Mouse (Mus musculus) heart, embryonic 10.5 days (tissue): ENCODE data around the gene Mcee. TPM values are rescaled to one million over a fixed set of nuclear protein-coding genes. Genes with fewer than 3 reads are reported as not detected.

Experiments
- DNase-seq: peaks from one replicate; pipeline ENCODE4 v3.0.0-alpha.2; 2017; ENCODE audit warnings: low spot score
- H3K27ac ChIP-seq: fragments of 300-500 bp; sonication (generic); 2 replicates; pipeline ENCODE4 v1.5.1; 2016; ENCODE audit warnings: mild to moderate bottlenecking
- H3K27me3 ChIP-seq: fragments of 300-500 bp; sonication (generic); 2 replicates; pipeline ENCODE4 v1.6.1; 2016; ENCODE audit warnings: mild to moderate bottlenecking; ENCODE audit not compliant: poor library complexity, insufficient read depth, severe bottlenecking
- H3K36me3 ChIP-seq: fragments of 300-500 bp; sonication (generic); 2 replicates; pipeline ENCODE4 v1.6.1; 2016; ENCODE audit warnings: mild to moderate bottlenecking, moderate library complexity
- H3K4me1 ChIP-seq: fragments of 300-500 bp; sonication (generic); 2 replicates; pipeline ENCODE4 v1.6.1; 2016; ENCODE audit warnings: mild to moderate bottlenecking
- H3K4me3 ChIP-seq: fragments of 300-500 bp; sonication (generic); 2 replicates; pipeline ENCODE4 v1.5.1; 2016; ENCODE audit warnings: mild to moderate bottlenecking, moderate library complexity
- H3K9me3 ChIP-seq: fragments of 300-500 bp; sonication (generic); 2 replicates; pipeline ENCODE4 v1.6.1; 2016; ENCODE audit warnings: mild to moderate bottlenecking, moderate library complexity
- WGBS: fragments of 180-500 bp; shearing (Covaris S2); methylation state at CpG from one replicate; pipeline ENCODE4 v1.1.7; 2016; 5-methylcytosine and 5-hydroxymethylcytosine counted together
- polyA plus RNA-seq: library from polyadenylated mRNA; unstranded; fragments of >200 nt; fragmentation: Nextera tagmentation; extraction: Ambion mirVana; gene quantifications from 2 replicates; pipeline ENCODE4 v1.2.1, GENCODE M21; 2016

Mcee gene
- 58.2 and 73.7 TPM in 2 replicates for polyA plus RNA-seq

GRCm38 (mm10) chr7:64392122-64392818 is at the start of gene Mcee, which contains the start of gene Mphosph10:
Gene Mcee (plus strand): TSS chr7:64392607.
Gene Mphosph10 (minus strand): TSS chr7:64392268.
- peak within 1 kb of the TSS; percentile 82 for H3K4me3 ChIP-seq
- peak; percentile 99 for DNase-seq
- peak within 1 kb of the TSS; percentile 88 for H3K27ac ChIP-seq
- no peaks in the 10 kb centered on the region for H3K27me3 ChIP-seq
- H3K9me3 ChIP-seq = no peaks in the 10 kb centered on the region
- H3K4me1 ChIP-seq = peaks cover 6% of the 10 kb centered on the region; the same call in 1 of the 2 replicates
- peaks cover 26% of the 10 kb centered on the region for H3K36me3 ChIP-seq
- WGBS = under 1% methylated on average over 53 of the region's 54 CpGs

GRCm38 (mm10) chr7:64347813-64348212 is 44.6 kb upstream of the Mcee start:
- no peak overlapping the region for H3K27ac ChIP-seq
- no peak overlapping the region for H3K4me3 ChIP-seq
- peaks cover 41% of the 10 kb centered on the region for H3K36me3 ChIP-seq
- no peaks in the 10 kb centered on the region for H3K27me3 ChIP-seq
- no peaks in the 10 kb centered on the region for H3K4me1 ChIP-seq
- no peaks in the 10 kb centered on the region for H3K9me3 ChIP-seq
- WGBS = 96% methylated on average over 1 of the region's 1 CpGs
- no peak for DNase-seq

- 88% methylated on average over 15 of the region's 15 CpGs for WGBS
- Histone ChIP-seq H3K36me3 (peaks cover 53% of the 10 kb centered on the region), H3K9me3 (no peaks in the 10 kb centered on the region), H3K27ac (no peak overlapping the region), H3K4me1 (no peaks in the 10 kb centered on the region), H3K4me3 (no peak overlapping the region), H3K27me3 (no peaks in the 10 kb centered on the region)
- no peak for DNase-seq
Observed at GRCm38 (mm10) chr7:64349147-64349861, 43.1 kb upstream of the Mcee start.

- WGBS = 74% methylated on average over 4 of the region's 4 CpGs
- Histone ChIP-seq H3K9me3 (no peaks in the 10 kb centered on the region), H3K27me3 (no peaks in the 10 kb centered on the region), H3K4me1 (no peaks in the 10 kb centered on the region), H3K36me3 (peaks cover 45% of the 10 kb centered on the region), H3K4me3 (no peak overlapping the region), H3K27ac (no peak overlapping the region)
- no peak for DNase-seq
Observed at GRCm38 (mm10) chr7:64351087-64351486, 41.3 kb upstream of the Mcee start.

GRCm38 (mm10) chr7:64354206-64354605 is 38.2 kb upstream of the Mcee start:
- DNase-seq = no peak
- 71% methylated on average over 14 of the region's 14 CpGs for WGBS

GRCm38 (mm10) chr7:64356661-64357060 is 35.7 kb upstream of the Mcee start:
- H3K36me3 ChIP-seq = peaks cover 55% of the 10 kb centered on the region

More at GRCm38 (mm10) chr7:64354206-64354605, 38.2 kb upstream of the Mcee start:
- Histone ChIP-seq H3K4me3 (no peak overlapping the region), H3K36me3 (peaks cover 56% of the 10 kb centered on the region), H3K9me3 (no peaks in the 10 kb centered on the region), H3K4me1 (no peaks in the 10 kb centered on the region), H3K27ac (no peak overlapping the region), H3K27me3 (no peaks in the 10 kb centered on the region)

GRCm38 (mm10) chr7:64357405-64357804 is 35.0 kb upstream of the Mcee start:
- Histone ChIP-seq H3K27ac (no peak overlapping the region), H3K9me3 (no peaks in the 10 kb centered on the region), H3K36me3 (peaks cover 61% of the 10 kb centered on the region), H3K27me3 (no peaks in the 10 kb centered on the region), H3K4me1 (no peaks in the 10 kb centered on the region), H3K4me3 (no peak overlapping the region)
- 90% methylated on average over 9 of the region's 9 CpGs for WGBS
- no peak for DNase-seq

More at GRCm38 (mm10) chr7:64356661-64357060, 35.7 kb upstream of the Mcee start:
- no peaks in the 10 kb centered on the region for H3K4me1 ChIP-seq
- WGBS = 85% methylated on average over 5 of the region's 5 CpGs
- no peaks in the 10 kb centered on the region for H3K27me3 ChIP-seq
- no peaks in the 10 kb centered on the region for H3K9me3 ChIP-seq
- no peak overlapping the region for H3K4me3 ChIP-seq
- DNase-seq = no peak
- H3K27ac ChIP-seq = no peak overlapping the region

- Histone ChIP-seq H3K27me3 (no peaks in the 10 kb centered on the region), H3K9me3 (no peaks in the 10 kb centered on the region), H3K27ac (no peak overlapping the region), H3K36me3 (peaks cover 61% of the 10 kb centered on the region), H3K4me1 (no peaks in the 10 kb centered on the region), H3K4me3 (no peak overlapping the region)
- 73% methylated on average over 6 of the region's 6 CpGs for WGBS
- no peak for DNase-seq
Observed at GRCm38 (mm10) chr7:64358666-64359065, 33.7 kb upstream of the Mcee start.

- Histone ChIP-seq H3K4me3 (no peak overlapping the region), H3K4me1 (no peaks in the 10 kb centered on the region), H3K27ac (no peak overlapping the region), H3K9me3 (no peaks in the 10 kb centered on the region), H3K36me3 (peaks cover 70% of the 10 kb centered on the region), H3K27me3 (no peaks in the 10 kb centered on the region)
- no peak for DNase-seq
- 81% methylated on average over 20 of the region's 20 CpGs for WGBS
Observed at GRCm38 (mm10) chr7:64359943-64360585, 32.3 kb upstream of the Mcee start.

GRCm38 (mm10) chr7:64360586-64360945 is 31.8 kb upstream of the Mcee start:
- no peaks in the 10 kb centered on the region for H3K4me1 ChIP-seq
- WGBS = 67% methylated on average over 3 of the region's 3 CpGs
- no peak overlapping the region for H3K4me3 ChIP-seq
- no peaks in the 10 kb centered on the region for H3K27me3 ChIP-seq
- no peak for DNase-seq
- H3K36me3 ChIP-seq = peaks cover 74% of the 10 kb centered on the region
- no peak overlapping the region for H3K27ac ChIP-seq
- no peaks in the 10 kb centered on the region for H3K9me3 ChIP-seq

GRCm38 (mm10) chr7:64365863-64366262 is 26.5 kb upstream of the Mcee start:
- no peak for DNase-seq
- no peak overlapping the region for H3K4me3 ChIP-seq
- no peaks in the 10 kb centered on the region for H3K27me3 ChIP-seq
- H3K9me3 ChIP-seq = no peaks in the 10 kb centered on the region
- H3K36me3 ChIP-seq = peaks cover 74% of the 10 kb centered on the region
- H3K4me1 ChIP-seq = no peaks in the 10 kb centered on the region
- no peak overlapping the region for H3K27ac ChIP-seq
- WGBS = 93% methylated on average over 5 of the region's 5 CpGs

GRCm38 (mm10) chr7:64369841-64370240 is 22.6 kb upstream of the Mcee start:
- peaks cover 38% of the 10 kb centered on the region for H3K36me3 ChIP-seq
- no peak overlapping the region for H3K27ac ChIP-seq
- 82% methylated on average over 6 of the region's 6 CpGs for WGBS
- no peaks in the 10 kb centered on the region for H3K27me3 ChIP-seq
- H3K9me3 ChIP-seq = no peaks in the 10 kb centered on the region
- no peak overlapping the region for H3K4me3 ChIP-seq
- H3K4me1 ChIP-seq = peaks cover 3% of the 10 kb centered on the region; the same call in 1 of the 2 replicates
- DNase-seq = no peak
